Mouse (Mus musculus) C2C12 (cell line): ENCODE data around the gene Slc22a23.

Source experiments
- CEBPB ChIP-seq: IDR thresholded peaks from one replicate; pipeline ENCODE4 v1.6.1; 2011; ENCODE audit warnings: low read depth, mild to moderate bottlenecking, control low read depth, moderate library complexity
- CTCF ChIP-seq: IDR thresholded peaks from one replicate; pipeline ENCODE4 v1.5.1; 2011; ENCODE audit not compliant: control insufficient read depth, insufficient read depth, insufficient read length
- FOSL1 ChIP-seq: IDR thresholded peaks from one replicate; pipeline ENCODE4 v1.8.0; 2011; ENCODE audit warnings: mild to moderate bottlenecking, low read length; ENCODE audit not compliant: poor library complexity, insufficient read depth, severe bottlenecking
- MAX ChIP-seq: IDR thresholded peaks from one replicate; pipeline ENCODE4 v1.6.1; 2011; ENCODE audit warnings: mild to moderate bottlenecking, control low read depth
- MYOD1 ChIP-seq: IDR thresholded peaks from one replicate; pipeline ENCODE4 v1.6.1; 2011; ENCODE audit warnings: low read depth; ENCODE audit not compliant: control insufficient read depth, insufficient read length
- USF1 ChIP-seq: IDR thresholded peaks from one replicate; pipeline ENCODE4 v1.6.1; 2011; ENCODE audit warnings: low read depth, mild to moderate bottlenecking, control low read depth, moderate library complexity

DNA sequence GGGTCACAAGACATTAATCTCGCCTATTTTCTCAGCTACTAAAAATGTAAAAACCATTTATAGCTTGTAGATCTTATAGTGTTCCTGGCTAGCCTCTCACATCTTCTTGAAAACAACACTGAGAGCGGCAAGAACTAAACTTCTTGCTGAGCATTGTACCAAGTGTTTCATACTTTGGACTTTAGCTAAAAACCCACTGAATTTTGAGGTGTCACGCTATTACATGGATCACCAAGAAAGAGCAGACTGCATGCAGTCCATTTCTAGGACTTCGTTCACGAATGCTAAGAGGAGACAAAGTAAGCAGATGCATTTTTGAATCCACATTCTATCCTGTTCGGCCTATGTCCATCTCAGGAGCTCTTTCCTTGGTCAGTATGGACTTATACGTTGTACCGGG, 78.9 kb downstream of the Slc22a23 start:
- TF ChIP-seq FOSL1 (no peak), CTCF (no peak), MAX (no peak), CEBPB (no peak), USF1 (no peak), MYOD1 (no peak)
